Mouse (Mus musculus) neural tube, embryonic 14.5 days (tissue): ENCODE results near the gene Rimbp2. TPM values are rescaled to one million over a fixed set of nuclear protein-coding genes. Genes with fewer than 3 reads are reported as not detected.

Experiments
- ATAC-seq: fragments of 200-750 bp; cut with Nextera tagmentation; 2 replicates; pipeline ENCODE4 v1.8.0; 2017; ENCODE audit warnings: low read depth, mild to moderate bottlenecking, moderate TSS enrichment, moderate library complexity
- H3K27ac ChIP-seq: fragments of 300-500 bp; sonication (generic); 2 replicates; pipeline ENCODE4 v1.5.1; 2014; ENCODE audit warnings: low read depth, mild to moderate bottlenecking, control low read depth, low read length, moderate library complexity, mixed read lengths
- H3K27me3 ChIP-seq: fragments of 300-500 bp; sonication (generic); 2 replicates; pipeline ENCODE4 v1.6.1; 2014; ENCODE audit warnings: low read length; ENCODE audit not compliant: control insufficient read depth, insufficient read depth
- H3K36me3 ChIP-seq: fragments of 300-500 bp; sonication (generic); 2 replicates; pipeline ENCODE4 v1.6.1; 2014; ENCODE audit warnings: low read length, mixed read lengths; ENCODE audit not compliant: control insufficient read depth, insufficient read depth
- H3K4me1 ChIP-seq: fragments of 300-500 bp; sonication (generic); 2 replicates; pipeline ENCODE4 v1.6.1; 2014; ENCODE audit warnings: low read length; ENCODE audit not compliant: control insufficient read depth, insufficient read depth
- H3K4me2 ChIP-seq: fragments of 300-500 bp; sonication (generic); 2 replicates; pipeline ENCODE4 v1.6.1; 2014; ENCODE audit warnings: mild to moderate bottlenecking, low read depth, low read length, control low read depth
- H3K4me3 ChIP-seq: fragments of 300-500 bp; sonication (generic); 2 replicates; pipeline ENCODE4 v1.5.1; 2014; ENCODE audit warnings: low read depth, low read length, control low read depth, mixed read lengths
- H3K9ac ChIP-seq: fragments of 300-500 bp; sonication (generic); replicated peaks from 2 replicates; pipeline ENCODE4 v1.6.1; 2014; ENCODE audit warnings: low read depth, mild to moderate bottlenecking, control low read depth, low read length, mixed read lengths
- H3K9me3 ChIP-seq: fragments of 300-500 bp; sonication (generic); 2 replicates; pipeline ENCODE4 v1.6.1; 2016; ENCODE audit warnings: low read length; ENCODE audit not compliant: control insufficient read depth
- WGBS: fragments of 180-500 bp; shearing (Covaris S2); extraction: QIAGEN DNeasy Blood & Tissue Kit; methylation state at CpG from one replicate; pipeline ENCODE4 v1.1.7; 2014; 5-methylcytosine and 5-hydroxymethylcytosine counted together
- polyA plus RNA-seq: library from polyadenylated mRNA; unstranded; fragments of >200 nt; fragmentation: Nextera tagmentation; extraction: Ambion mirVana; gene quantifications from 2 replicates; pipeline ENCODE4 v1.2.1, GENCODE M21; 2014

Gene Rimbp2
- polyA plus RNA-seq, 1 experiment from 2014 or later, result 8.0 TPM

GRCm38 (mm10) chr5:128813121-128813520, 140.2 kb downstream of the Rimbp2 start:
- H3K4me2 ChIP-seq, result no peak overlapping the region

GRCm38 (mm10) chr5:128811431-128811830, 141.9 kb downstream of the Rimbp2 start:
- peaks cover 11% of the 10 kb centered on the region for H3K4me1 ChIP-seq

More at GRCm38 (mm10) chr5:128813121-128813520, 140.2 kb downstream of the Rimbp2 start:
- ATAC-seq, result 0 out of 2 replicates have a peak, but pooled peaks have one; percentile 28
- WGBS, result 16% methylated on average over 11 of the region's 11 CpGs
- no peaks in the 10 kb centered on the region for H3K36me3 ChIP-seq
- no peak overlapping the region for H3K9ac ChIP-seq
- H3K4me3 ChIP-seq, result no peak overlapping the region
- no peaks in the 10 kb centered on the region for H3K27me3 ChIP-seq
- no peaks in the 10 kb centered on the region for H3K9me3 ChIP-seq
- peaks cover 11% of the 10 kb centered on the region for H3K4me1 ChIP-seq
- no peak overlapping the region for H3K27ac ChIP-seq

GRCm38 (mm10) chr5:128810006-128810405, 143.3 kb downstream of the Rimbp2 start:
- Histone ChIP-seq H3K27ac (no peak overlapping the region), H3K4me2 (no peak overlapping the region), H3K4me1 (peaks cover 11% of the 10 kb centered on the region), H3K27me3 (no peaks in the 10 kb centered on the region), H3K9ac (no peak overlapping the region), H3K36me3 (no peaks in the 10 kb centered on the region), H3K9me3 (no peaks in the 10 kb centered on the region), H3K4me3 (no peak overlapping the region)
- 47% methylated on average over 12 of the region's 12 CpGs for WGBS
- no peak for ATAC-seq

More at GRCm38 (mm10) chr5:128811431-128811830, 141.9 kb downstream of the Rimbp2 start:
- Histone ChIP-seq H3K27ac (no peak overlapping the region), H3K9me3 (no peaks in the 10 kb centered on the region), H3K36me3 (no peaks in the 10 kb centered on the region), H3K27me3 (no peaks in the 10 kb centered on the region), H3K4me3 (no peak overlapping the region), H3K9ac (no peak overlapping the region), H3K4me2 (no peak overlapping the region)
- no peak for ATAC-seq
- 75% methylated on average over 6 of the region's 6 CpGs for WGBS

- Histone ChIP-seq H3K4me3 (no peak overlapping the region), H3K9me3 (no peaks in the 10 kb centered on the region), H3K4me1 (peaks cover 11% of the 10 kb centered on the region), H3K27ac (no peak overlapping the region), H3K27me3 (no peaks in the 10 kb centered on the region), H3K9ac (no peak overlapping the region), H3K4me2 (no peak overlapping the region), H3K36me3 (no peaks in the 10 kb centered on the region)
- 44% methylated on average over 5 of the region's 5 CpGs for WGBS
- no peak for ATAC-seq
Measured at GRCm38 (mm10) chr5:128809406-128809805, 143.9 kb downstream of the Rimbp2 start.

- Histone ChIP-seq H3K36me3 (no peaks in the 10 kb centered on the region), H3K9ac (no peak overlapping the region), H3K27me3 (no peaks in the 10 kb centered on the region), H3K4me1 (peaks cover 9% of the 10 kb centered on the region), H3K4me3 (no peak overlapping the region), H3K9me3 (no peaks in the 10 kb centered on the region), H3K4me2 (no peak overlapping the region), H3K27ac (no peak overlapping the region)
- no peak for ATAC-seq
- WGBS, result 63% methylated on average over 9 of the region's 9 CpGs
Measured at GRCm38 (mm10) chr5:128808547-128809182, 144.6 kb downstream of the Rimbp2 start.

DNA sequence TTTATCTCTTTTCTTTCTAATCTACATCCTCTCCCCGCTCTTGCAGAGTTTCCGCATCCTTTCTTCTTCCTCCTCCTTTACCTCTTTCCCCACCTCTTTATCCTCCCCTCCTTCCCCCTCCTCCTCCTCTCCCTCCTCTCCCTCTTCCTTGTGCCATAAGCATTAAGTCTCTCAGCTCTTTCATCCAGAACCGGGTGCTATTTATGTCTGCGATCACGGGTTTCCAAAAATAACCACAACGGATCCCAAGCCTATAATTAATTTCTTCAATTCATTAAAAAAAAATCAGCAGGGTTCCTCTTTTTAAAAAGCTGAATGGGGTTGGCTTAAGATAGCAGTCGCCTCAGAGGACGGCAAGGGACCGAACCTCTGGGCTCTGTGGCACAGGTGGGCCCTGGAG, 145.9 kb downstream of the Rimbp2 start:
- no peak overlapping the region for H3K9ac ChIP-seq

DNA sequence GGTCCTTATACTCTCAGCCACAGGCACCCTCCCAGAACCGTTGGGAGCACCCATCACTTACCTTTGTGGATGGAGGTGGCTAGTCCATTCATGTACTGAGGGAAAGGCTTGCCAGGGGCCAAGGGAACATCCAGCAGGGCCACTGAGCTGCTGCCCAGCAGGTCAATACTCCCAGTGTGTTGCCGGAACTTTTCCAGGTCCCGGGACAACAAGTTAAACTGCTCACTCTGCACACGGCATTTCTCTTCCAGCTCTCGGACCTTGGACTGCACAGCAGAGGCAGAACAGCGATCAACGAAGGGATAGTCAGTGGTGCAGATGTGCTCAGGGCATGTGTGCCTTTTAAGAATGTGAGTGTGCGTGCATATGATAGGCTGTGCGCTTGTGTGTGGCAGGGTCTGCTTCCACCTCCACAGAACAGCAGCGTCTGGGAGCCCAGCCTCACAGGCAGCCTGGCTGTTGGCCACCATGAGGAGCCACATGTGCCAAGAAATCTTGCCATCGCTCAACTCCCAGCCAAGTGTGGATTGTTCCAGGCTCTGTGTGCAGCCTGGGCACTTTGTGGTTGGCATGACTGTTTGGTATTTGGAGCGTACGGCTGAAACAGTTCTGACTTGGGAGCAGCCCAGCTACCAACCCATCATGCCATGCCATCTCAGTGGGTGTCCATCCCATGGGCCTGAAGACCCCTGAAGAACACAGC, 146.8 kb downstream of the Rimbp2 start:
- Histone ChIP-seq H3K4me3 (no peak overlapping the region), H3K27me3 (no peaks in the 10 kb centered on the region), H3K36me3 (no peaks in the 10 kb centered on the region), H3K4me2 (no peak overlapping the region), H3K9ac (no peak overlapping the region), H3K27ac (no peak overlapping the region), H3K4me1 (0 out of 2 replicates have a peak, but pooled peaks cover 3% of the 10 kb centered on the region), H3K9me3 (no peaks in the 10 kb centered on the region)
- ATAC-seq, result no peak
- 88% methylated on average over 13 of the region's 13 CpGs for WGBS

More for the DNA sequence above, 145.9 kb downstream of the Rimbp2 start:
- H3K27ac ChIP-seq, result no peak overlapping the region
- H3K4me2 ChIP-seq, result no peak overlapping the region
- no peaks in the 10 kb centered on the region for H3K9me3 ChIP-seq
- 72% methylated on average over 9 of the region's 9 CpGs for WGBS
- H3K4me1 ChIP-seq, result 0 out of 2 replicates have a peak, but pooled peaks cover 3% of the 10 kb centered on the region
- no peaks in the 10 kb centered on the region for H3K27me3 ChIP-seq
- H3K4me3 ChIP-seq, result no peak overlapping the region
- no peak for ATAC-seq
- no peaks in the 10 kb centered on the region for H3K36me3 ChIP-seq

- no peaks in the 10 kb centered on the region for H3K36me3 ChIP-seq
- H3K9me3 ChIP-seq, result no peaks in the 10 kb centered on the region
- H3K27ac ChIP-seq, result no peak overlapping the region
- 94% methylated on average over 2 of the region's 2 CpGs for WGBS
- ATAC-seq, result no peak
- no peaks in the 10 kb centered on the region for H3K27me3 ChIP-seq
- H3K9ac ChIP-seq, result no peak overlapping the region
- H3K4me1 ChIP-seq, result 0 out of 2 replicates have a peak, but pooled peaks cover under 1% of the 10 kb centered on the region
- H3K4me2 ChIP-seq, result no peak overlapping the region
- no peak overlapping the region for H3K4me3 ChIP-seq
Measured at GRCm38 (mm10) chr5:128805092-128805491, 148.2 kb downstream of the Rimbp2 start.

DNA sequence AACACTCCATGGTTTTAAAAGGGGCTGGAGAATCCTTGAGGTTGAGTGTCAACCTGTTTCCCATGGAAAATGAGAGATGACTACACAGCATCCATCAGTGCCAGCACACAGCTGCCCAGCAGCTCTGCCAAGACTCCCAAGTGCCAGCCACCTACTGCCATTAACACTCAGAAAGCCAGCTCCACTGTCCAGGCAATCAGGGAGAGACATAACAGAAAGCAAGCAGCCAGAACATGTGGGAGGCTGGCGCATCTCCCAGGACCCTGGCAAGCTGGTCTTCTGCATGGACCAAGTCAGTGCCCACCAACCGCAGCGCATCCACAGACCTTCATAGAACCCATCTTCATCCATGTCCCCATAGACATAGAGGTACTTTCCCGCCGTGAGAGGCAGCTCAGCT, 152.7 kb downstream of the Rimbp2 start:
- Histone ChIP-seq H3K27me3 (no peaks in the 10 kb centered on the region), H3K9me3 (no peaks in the 10 kb centered on the region), H3K4me3 (no peak overlapping the region), H3K4me2 (no peak overlapping the region), H3K9ac (no peak overlapping the region), H3K27ac (no peak overlapping the region), H3K36me3 (peaks cover 2% of the 10 kb centered on the region; the same call in 1 of the 2 replicates), H3K4me1 (no peaks in the 10 kb centered on the region)
- ATAC-seq, result no peak
- 100% methylated on average over 5 of the region's 5 CpGs for WGBS
